Mouse (Mus musculus) neural tube, embryonic 14.5 days (tissue): ENCODE measurements around the gene Nme7. TPM values are rescaled to one million over a fixed set of nuclear protein-coding genes. Genes with fewer than 3 reads are reported as not detected.
A peak's percentile ranks its signal among the peaks of the same experiment; 100 is the strongest.

Experiments used
- ATAC-seq: fragments of 200-750 bp; cut with Nextera tagmentation; 2 replicates; pipeline ENCODE4 v1.8.0; 2017; ENCODE audit warnings: low read depth, mild to moderate bottlenecking, moderate TSS enrichment, moderate library complexity
- H3K27ac ChIP-seq: fragments of 300-500 bp; sonication (generic); 2 replicates; pipeline ENCODE4 v1.5.1; 2014; ENCODE audit warnings: low read depth, mild to moderate bottlenecking, control low read depth, low read length, moderate library complexity, mixed read lengths
- H3K27me3 ChIP-seq: fragments of 300-500 bp; sonication (generic); 2 replicates; pipeline ENCODE4 v1.6.1; 2014; ENCODE audit warnings: low read length; ENCODE audit not compliant: control insufficient read depth, insufficient read depth
- H3K36me3 ChIP-seq: fragments of 300-500 bp; sonication (generic); 2 replicates; pipeline ENCODE4 v1.6.1; 2014; ENCODE audit warnings: low read length, mixed read lengths; ENCODE audit not compliant: control insufficient read depth, insufficient read depth
- H3K4me1 ChIP-seq: fragments of 300-500 bp; sonication (generic); 2 replicates; pipeline ENCODE4 v1.6.1; 2014; ENCODE audit warnings: low read length; ENCODE audit not compliant: control insufficient read depth, insufficient read depth
- H3K4me2 ChIP-seq: fragments of 300-500 bp; sonication (generic); 2 replicates; pipeline ENCODE4 v1.6.1; 2014; ENCODE audit warnings: mild to moderate bottlenecking, low read depth, low read length, control low read depth
- H3K4me3 ChIP-seq: fragments of 300-500 bp; sonication (generic); 2 replicates; pipeline ENCODE4 v1.5.1; 2014; ENCODE audit warnings: low read depth, low read length, control low read depth, mixed read lengths
- H3K9ac ChIP-seq: fragments of 300-500 bp; sonication (generic); replicated peaks from 2 replicates; pipeline ENCODE4 v1.6.1; 2014; ENCODE audit warnings: low read depth, mild to moderate bottlenecking, control low read depth, low read length, mixed read lengths
- H3K9me3 ChIP-seq: fragments of 300-500 bp; sonication (generic); 2 replicates; pipeline ENCODE4 v1.6.1; 2016; ENCODE audit warnings: low read length; ENCODE audit not compliant: control insufficient read depth
- WGBS: fragments of 180-500 bp; shearing (Covaris S2); extraction: QIAGEN DNeasy Blood & Tissue Kit; methylation state at CpG from one replicate; pipeline ENCODE4 v1.1.7; 2014; 5-methylcytosine and 5-hydroxymethylcytosine counted together
- polyA plus RNA-seq: library from polyadenylated mRNA; unstranded; fragments of >200 nt; fragmentation: Nextera tagmentation; extraction: Ambion mirVana; gene quantifications from 2 replicates; pipeline ENCODE4 v1.2.1, GENCODE M21; 2014

The Nme7 gene
- polyA plus RNA-seq, 1 experiment from 2014 or later: 25.6 TPM

GRCm38 (mm10) chr1:164284007-164284406 is 19.9 kb upstream of the Nme7 start:
- Histone ChIP-seq H3K4me1 (no peaks in the 10 kb centered on the region), H3K4me3 (no peak overlapping the region), H3K9ac (no peak overlapping the region), H3K27ac (no peak overlapping the region), H3K27me3 (no peaks in the 10 kb centered on the region), H3K9me3 (no peaks in the 10 kb centered on the region), H3K36me3 (peaks cover 4% of the 10 kb centered on the region; the same call in 1 of the 2 replicates), H3K4me2 (no peak overlapping the region)
- 95% methylated on average over 3 of the region's 3 CpGs for WGBS
- ATAC-seq: no peak

- H3K4me2 ChIP-seq: no peak overlapping the region
- no peak for ATAC-seq
- H3K9ac ChIP-seq: no peak overlapping the region
- peaks cover 19% of the 10 kb centered on the region for H3K36me3 ChIP-seq
- no peaks in the 10 kb centered on the region for H3K27me3 ChIP-seq
- 69% methylated on average over 15 of the region's 15 CpGs for WGBS
- no peaks in the 10 kb centered on the region for H3K9me3 ChIP-seq
- H3K4me3 ChIP-seq: no peak overlapping the region
- H3K27ac ChIP-seq: no peak overlapping the region
- H3K4me1 ChIP-seq: no peaks in the 10 kb centered on the region
Measured at GRCm38 (mm10) chr1:164287406-164287805, 16.5 kb upstream of the Nme7 start.

GRCm38 (mm10) chr1:164292040-164292439 is 11.9 kb upstream of the Nme7 start:
- Histone ChIP-seq H3K27ac (no peak overlapping the region), H3K9ac (no peak overlapping the region), H3K4me1 (no peaks in the 10 kb centered on the region), H3K9me3 (no peaks in the 10 kb centered on the region), H3K4me3 (no peak overlapping the region), H3K4me2 (no peak overlapping the region), H3K36me3 (peaks cover 39% of the 10 kb centered on the region), H3K27me3 (no peaks in the 10 kb centered on the region)
- 97% methylated on average over 5 of the region's 5 CpGs for WGBS
- no peak for ATAC-seq

GRCm38 (mm10) chr1:164294071-164294470 is 9.8 kb upstream of the Nme7 start:
- no peaks in the 10 kb centered on the region for H3K4me1 ChIP-seq
- peaks cover 53% of the 10 kb centered on the region for H3K36me3 ChIP-seq
- no peaks in the 10 kb centered on the region for H3K27me3 ChIP-seq
- H3K4me2 ChIP-seq: no peak overlapping the region
- H3K9me3 ChIP-seq: no peaks in the 10 kb centered on the region
- no peak for ATAC-seq
- WGBS: 96% methylated on average over 6 of the region's 6 CpGs
- H3K4me3 ChIP-seq: no peak overlapping the region
- H3K9ac ChIP-seq: no peak overlapping the region
- H3K27ac ChIP-seq: no peak overlapping the region

GRCm38 (mm10) chr1:164296473-164296872 is 7.4 kb upstream of the Nme7 start:
- Histone ChIP-seq H3K27me3 (no peaks in the 10 kb centered on the region), H3K9ac (no peak overlapping the region), H3K27ac (no peak overlapping the region), H3K4me2 (no peak overlapping the region), H3K4me1 (no peaks in the 10 kb centered on the region), H3K9me3 (no peaks in the 10 kb centered on the region), H3K36me3 (peaks cover 61% of the 10 kb centered on the region), H3K4me3 (no peak overlapping the region)
- WGBS: 94% methylated on average over 4 of the region's 5 CpGs
- no peak for ATAC-seq

GRCm38 (mm10) chr1:164301949-164302348 is 2.0 kb upstream of the Nme7 start:
- no peak overlapping the region for H3K27ac ChIP-seq
- no peaks in the 10 kb centered on the region for H3K9me3 ChIP-seq
- H3K4me3 ChIP-seq: no peak overlapping the region
- ATAC-seq: no peak
- no peaks in the 10 kb centered on the region for H3K27me3 ChIP-seq
- WGBS: 89% methylated on average over 4 of the region's 4 CpGs
- no peak overlapping the region for H3K4me2 ChIP-seq
- H3K36me3 ChIP-seq: peaks cover 41% of the 10 kb centered on the region
- H3K4me1 ChIP-seq: peaks cover 4% of the 10 kb centered on the region; the same call in 1 of the 2 replicates
- no peak overlapping the region for H3K9ac ChIP-seq

- under 1% methylated on average over 35 of the region's 35 CpGs for WGBS
- H3K4me2 ChIP-seq: peak within 1 kb of the TSS; percentile 85
- peak within 1 kb of the TSS; percentile 58 for H3K9ac ChIP-seq
- H3K27me3 ChIP-seq: no peaks in the 10 kb centered on the region
- H3K4me3 ChIP-seq: peak within 1 kb of the TSS; percentile 67
- H3K4me1 ChIP-seq: peaks cover 12% of the 10 kb centered on the region
- peak within 1 kb of the TSS; percentile 40 for H3K27ac ChIP-seq
- ATAC-seq: peak; percentile 99
- peaks cover 3% of the 10 kb centered on the region for H3K36me3 ChIP-seq
- H3K9me3 ChIP-seq: no peaks in the 10 kb centered on the region
Measured at GRCm38 (mm10) chr1:164307124-164307751, 3.3 kb downstream of the Nme7 start, which contains the start of gene Blzf1. Gene Blzf1 (minus strand): TSS chr1:164307489.

GRCm38 (mm10) chr1:164307922-164308321 is 4.0 kb downstream of the Nme7 start:
- Histone ChIP-seq H3K36me3 (peaks cover 5% of the 10 kb centered on the region; the same call in 1 of the 2 replicates), H3K9ac (peak overlapping the region; percentile 58; the same call in 1 of the 2 replicates), H3K4me3 (peak overlapping the region; percentile 67), H3K4me2 (peak overlapping the region; percentile 85), H3K9me3 (no peaks in the 10 kb centered on the region), H3K4me1 (peaks cover 12% of the 10 kb centered on the region), H3K27ac (0 out of 2 replicates have a peak overlapping the region, but pooled peaks have one; percentile 8), H3K27me3 (no peaks in the 10 kb centered on the region)
- ATAC-seq: peak; percentile 25
- WGBS: 12% methylated on average over 10 of the region's 10 CpGs

- no peak for ATAC-seq
- Histone ChIP-seq H3K4me3 (no peak overlapping the region), H3K4me2 (no peak overlapping the region), H3K27me3 (no peaks in the 10 kb centered on the region), H3K36me3 (peaks cover 5% of the 10 kb centered on the region; the same call in 1 of the 2 replicates), H3K4me1 (no peaks in the 10 kb centered on the region), H3K27ac (no peak overlapping the region), H3K9ac (no peak overlapping the region), H3K9me3 (no peaks in the 10 kb centered on the region)
- 97% methylated on average over 5 of the region's 5 CpGs for WGBS
Measured at GRCm38 (mm10) chr1:164314085-164314484, 10.2 kb downstream of the Nme7 start.
